Mouse (Mus musculus) CD8-positive naive resting alpha-beta T cell, adult 57 days (primary cell): ENCODE measurements around the gene Shisa2. TPM values are rescaled to one million over a fixed set of nuclear protein-coding genes. Genes with fewer than 3 reads are reported as not detected.

Experiments
- total RNA-seq: library from RNA; stranded (reverse); gene quantifications from one replicate; pipeline ENCODE4 v1.2.4, GENCODE M21; 2023

Shisa2 gene
- total RNA-seq = not detected

DNA sequence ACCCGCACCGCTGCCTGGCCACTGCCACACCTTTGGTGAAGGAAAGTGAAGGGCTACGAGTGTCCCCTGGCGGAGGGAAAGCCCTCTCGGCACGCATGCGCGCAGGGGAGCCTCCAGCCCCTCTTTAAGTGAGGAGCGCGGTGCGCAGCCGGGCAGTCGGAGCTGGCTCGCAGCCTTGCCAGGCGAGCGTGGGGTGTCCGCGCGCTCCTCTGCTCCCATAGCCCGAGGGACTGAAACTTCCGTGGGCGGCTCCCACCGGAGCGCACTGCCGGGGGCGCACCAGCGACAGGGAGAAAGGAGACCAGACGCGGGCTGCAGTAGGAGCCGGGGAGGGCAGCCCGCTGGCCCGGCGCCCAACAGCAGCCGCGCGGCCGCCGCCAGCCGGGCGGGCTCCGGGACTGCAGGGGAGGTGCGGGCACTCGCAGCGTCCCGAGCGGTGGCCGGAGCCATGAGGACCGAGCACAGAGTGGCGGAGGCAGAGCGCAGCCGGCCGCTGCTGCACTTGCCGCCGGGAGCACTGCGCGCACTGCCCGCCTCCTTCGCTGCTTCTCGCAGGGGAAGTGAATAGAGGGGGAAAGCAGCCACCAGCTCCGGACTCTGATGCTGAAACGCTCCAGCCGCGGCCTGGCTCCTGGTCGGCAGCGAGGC, at the start of gene Shisa2:
Shisa2 (plus strand) TSS at position 151 of the 648 bp plus-strand sequence.

DNA sequence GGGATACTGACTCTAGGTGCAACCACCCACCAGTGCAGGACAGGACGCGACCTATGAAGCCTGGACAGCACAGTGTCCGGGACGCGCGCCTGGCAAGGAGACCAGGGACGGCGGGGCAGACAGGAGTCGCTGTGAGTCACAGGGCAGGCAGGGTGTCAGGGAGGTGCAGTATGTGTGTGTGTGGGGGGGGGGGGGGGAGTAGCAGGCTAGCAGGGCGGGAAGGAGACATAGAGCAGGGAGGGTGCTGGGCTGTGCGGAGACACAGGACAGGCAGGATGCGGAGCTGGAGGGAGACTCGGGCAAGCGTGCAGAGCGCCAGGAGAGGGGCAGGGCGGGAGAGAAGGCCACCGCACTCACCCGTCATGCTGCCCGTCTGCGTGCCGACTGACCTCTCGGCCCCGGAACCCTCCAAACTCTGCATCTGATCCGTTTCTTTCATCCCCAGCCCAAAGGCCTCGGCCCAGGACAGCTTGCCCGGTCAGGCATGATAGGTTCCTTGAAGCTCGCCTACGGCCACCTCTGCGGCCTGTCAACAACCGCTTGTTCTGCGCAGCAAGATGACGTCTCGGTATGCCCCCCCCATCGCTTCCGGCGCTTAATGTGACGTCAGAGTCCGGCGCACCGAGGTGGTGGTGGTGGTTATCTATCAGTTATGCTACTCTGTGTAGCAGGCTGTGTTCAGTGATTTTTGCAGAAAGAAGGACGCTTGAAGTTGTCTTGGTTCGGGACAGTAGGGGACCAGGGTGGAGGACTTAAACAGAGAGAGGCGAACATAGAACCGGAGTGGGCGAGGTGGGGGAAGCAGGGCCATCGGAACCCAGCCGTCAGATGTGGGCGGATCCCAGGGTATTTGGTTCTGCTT, 27.5 kb upstream of the Shisa2 start, which contains the start of gene Cdadc1:
Cdadc1 (minus strand) TSS at position 562 of the 862 bp plus-strand sequence.

Other genes starting within 250 kb of the Shisa2 start
- 15.4 TPM for gene Phf11c, start 229.9 kb upstream of the Shisa2 start, total RNA-seq
- gene Setdb2, start 184.4 kb upstream of the Shisa2 start, total RNA-seq = 50.1 TPM
- 30.1 TPM for gene Cab39l, start 184.3 kb upstream of the Shisa2 start, total RNA-seq
- 34.7 TPM for gene Cdadc1, start 27.3 kb upstream of the Shisa2 start, total RNA-seq